In genomic region chr12:73565620-73565969, GRCm38 (mm10) we compare ENCODE assay signal across 9 mouse cellular contexts. TPM values are rescaled to one million over a fixed set of nuclear protein-coding genes. Genes with fewer than 3 reads are reported as not detected.
DNase-seq lines count a peak whose midpoint lies in the region; ATAC-seq and TF ChIP-seq lines count a peak whose summit lies in the region.
"Had no signal": no experiment of that assay in that cellular context is flagged by ENCODE, and none has a peak within 500 bp of the region (broad histone marks: within the 10 kb centered on the region; RNA-seq: fewer than 3 reads in every experiment).

No protein-coding gene starts in this region.

- WGBS in heart, embryonic 15.5 days: 60% methylated on average over 11 of the region's 11 CpGs
- WGBS in hindbrain, embryonic 12.5 days: 68% methylated on average over 11 of the region's 11 CpGs

- no peaks in the 10 kb centered on the region for H3K36me3 ChIP-seq in heart, embryonic 15.5 days
- no peaks in the 10 kb centered on the region for H3K36me3 ChIP-seq in hindbrain, embryonic 12.5 days

- no peak overlapping the region for H3K27ac ChIP-seq in heart, embryonic 15.5 days
- H3K27ac ChIP-seq in cortical plate, adult 2 months (ENCODE audit: insufficient read depth, low read length): no peak overlapping the region
- no peak overlapping the region for H3K27ac ChIP-seq in hindbrain, embryonic 12.5 days
- H3K27ac ChIP-seq: macrophage had no signal

- no peaks in the 10 kb centered on the region for H3K9me3 ChIP-seq in heart, embryonic 15.5 days (replicated peaks)
- no peaks in the 10 kb centered on the region for H3K9me3 ChIP-seq in hindbrain, embryonic 12.5 days (replicated peaks)

- no peak for ATAC-seq in heart, embryonic 15.5 days (replicated peaks; ENCODE audit: insufficient number of reproducible peaks, insufficient read depth, low FRiP score, low read depth)
- no peak for ATAC-seq in hindbrain, embryonic 12.5 days (ENCODE audit: low FRiP score)
- peak; percentile 53 for ATAC-seq in megakaryocyte-erythroid progenitor cell, adult 5-6 weeks (replicated peaks; ENCODE audit: low FRiP score, low TSS enrichment, poor library complexity, severe bottlenecking)

- H3K4me1 ChIP-seq in heart, embryonic 15.5 days (replicated peaks): peaks cover 2% of the 10 kb centered on the region; the same call in 1 of the 2 replicates
- no peaks in the 10 kb centered on the region for H3K4me1 ChIP-seq in cortical plate, adult 2 months (ENCODE audit: control insufficient read depth, insufficient read depth, low read length)
- H3K4me1 ChIP-seq in hindbrain, embryonic 12.5 days: peaks cover 4% of the 10 kb centered on the region; the same call in 1 of the 2 replicates

- no peak for TF ChIP-seq CTCF in cortical plate, adult 2 months (IDR thresholded peaks at IDR 0.05; ENCODE audit: extremely low read depth, insufficient read depth, low read length)

- peak overlapping the region; percentile 44 for H3K4me3 ChIP-seq in heart, embryonic 15.5 days
- peak overlapping the region; percentile 45 for H3K4me3 ChIP-seq in cortical plate, adult 2 months (ENCODE audit: insufficient read depth, low read length)
- peak overlapping the region; percentile 24 for H3K4me3 ChIP-seq in hindbrain, embryonic 12.5 days

- peak overlapping the region; percentile 67 for H3K4me2 ChIP-seq in heart, embryonic 15.5 days
- H3K4me2 ChIP-seq in hindbrain, embryonic 12.5 days (replicated peaks): peak overlapping the region; percentile 56

- peak overlapping the region; percentile 35; the same call in 1 of the 2 replicates for H3K9ac ChIP-seq in heart, embryonic 15.5 days
- H3K9ac ChIP-seq in hindbrain, embryonic 12.5 days: peak overlapping the region; percentile 38; the same call in 1 of the 2 replicates

- DNase-seq in heart, postnatal 25 days (ENCODE audit: low spot score): no peak
- DNase-seq in left cerebral cortex, adult 18-20 months (ENCODE audit: low spot score in 2 of 2): no peak
- DNase-seq in MN1 (ENCODE audit: low spot score): no peak
- no peak for DNase-seq in layer of hippocampus, postnatal 25 days (ENCODE audit: extremely low spot score in 1 of 2, low spot score in 1 of 2)

- intact Hi-C loops in heart, postnatal 25 days (cut with DNase I): loop anchor here (10.0 kb wide), 2 partner anchors 339 to 729 kb away; partner anchors contain the start of gene Hif1a

- TF ChIP-seq POLR2A in cortical plate, adult 2 months (IDR thresholded peaks at IDR 0.05; ENCODE audit: extremely low read depth, insufficient read depth, low read length): no peak

- no peaks in the 10 kb centered on the region for H3K27me3 ChIP-seq in heart, embryonic 15.5 days
- H3K27me3 ChIP-seq in hindbrain, embryonic 12.5 days: peaks cover 12% of the 10 kb centered on the region

RNA-seq across cellular contexts. Expression of gene Prkch, which starts 19.0 kb away (rescaled TPM):
- 11.3 and 15.8 TPM in 2 replicates for polyA plus RNA-seq in heart, embryonic 15.5 days (2015; fragmentation: Nextera tagmentation; extraction: Ambion mirVana)
- total RNA-seq in heart, postnatal 25 days (2021): 10 to 100 TPM; 16.1 to 18.8 TPM
- polyA plus RNA-seq in cortical plate, adult 2 months (2012; rRNA removed): 3.6 and 5.3 TPM in 2 replicates
- polyA plus RNA-seq in hindbrain, embryonic 12.5 days (2016; fragmentation: Nextera tagmentation; extraction: Ambion mirVana): 11.0 TPM in 2 replicates
- total RNA-seq in megakaryocyte-erythroid progenitor cell, adult 5-6 weeks (2014; fragmentation: Nextera tagmentation): 21.7 and 24.5 TPM in 2 replicates
- total RNA-seq in megakaryocyte-erythroid progenitor cell, adult 5-6 weeks (2017): 22.9 and 24.9 TPM in 2 replicates
- 1 to 10 TPM; 4.8 to 5.6 TPM for total RNA-seq in left cerebral cortex, adult 18-20 months (2021)
- 1 to 10 TPM; 2.9 to 4.0 TPM for total RNA-seq in layer of hippocampus, postnatal 25 days (2021)

RNA-seq across cellular contexts. Expression of gene Tmem30b, which starts 19.4 kb away (rescaled TPM):
- 0.52 and 3.7 TPM in 2 replicates for polyA plus RNA-seq in heart, embryonic 15.5 days (2015; fragmentation: Nextera tagmentation; extraction: Ambion mirVana)
- total RNA-seq in heart, postnatal 25 days (2021): under 1 TPM; 0.08 to 0.13 TPM
- polyA plus RNA-seq in cortical plate, adult 2 months (2012; rRNA removed): 0.13 and 0.27 TPM in 2 replicates
- polyA plus RNA-seq in hindbrain, embryonic 12.5 days (2016; fragmentation: Nextera tagmentation; extraction: Ambion mirVana): 5.7 and 7.1 TPM in 2 replicates
- not detected in 2 replicates for total RNA-seq in megakaryocyte-erythroid progenitor cell, adult 5-6 weeks (2014; fragmentation: Nextera tagmentation)
- total RNA-seq in megakaryocyte-erythroid progenitor cell, adult 5-6 weeks (2017): not detected in 2 replicates
- under 1 TPM; 0.30 to 0.40 TPM for total RNA-seq in left cerebral cortex, adult 18-20 months (2021)
- total RNA-seq in layer of hippocampus, postnatal 25 days (2021): under 1 TPM in 1 of 2 experiments, not detected in 1; 0.12 TPM
- polyA plus RNA-seq: macrophage had no signal
